Mouse (Mus musculus): ENCODE results near the gene Apoc2. TPM values are rescaled to one million over a fixed set of nuclear protein-coding genes. Genes with fewer than 3 reads are reported as not detected.

The Apoc2 gene
- not detected for total RNA-seq (2021)

DNA sequence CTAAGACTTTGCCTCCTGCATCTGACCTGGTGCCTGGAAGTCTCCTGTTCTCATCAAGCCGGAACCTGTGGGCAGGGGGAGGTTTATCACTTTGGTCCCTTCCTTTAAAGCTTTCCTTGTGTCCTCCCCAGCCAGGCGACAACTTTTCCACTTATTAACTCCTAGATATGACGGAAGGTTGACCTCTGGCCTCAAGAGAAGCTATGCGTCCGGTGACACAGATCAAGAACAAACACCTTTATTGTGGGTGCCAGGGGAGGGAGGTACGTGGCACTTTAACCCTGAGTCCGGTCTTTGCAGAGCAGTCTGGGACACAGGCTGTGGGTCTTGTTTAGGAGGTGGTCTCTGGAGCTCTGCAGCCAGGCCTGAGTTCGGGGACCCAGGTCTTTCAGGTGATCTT is at the start of gene Apoc2:
Gene Apoc2 (minus strand): TSS at position 70 of the 400 bp plus-strand sequence.
- no peak for DNase-seq (ENCODE audit: low spot score in 2 of 2)
- intact Hi-C loops (cut with DNase I) = no loop called here

DNA sequence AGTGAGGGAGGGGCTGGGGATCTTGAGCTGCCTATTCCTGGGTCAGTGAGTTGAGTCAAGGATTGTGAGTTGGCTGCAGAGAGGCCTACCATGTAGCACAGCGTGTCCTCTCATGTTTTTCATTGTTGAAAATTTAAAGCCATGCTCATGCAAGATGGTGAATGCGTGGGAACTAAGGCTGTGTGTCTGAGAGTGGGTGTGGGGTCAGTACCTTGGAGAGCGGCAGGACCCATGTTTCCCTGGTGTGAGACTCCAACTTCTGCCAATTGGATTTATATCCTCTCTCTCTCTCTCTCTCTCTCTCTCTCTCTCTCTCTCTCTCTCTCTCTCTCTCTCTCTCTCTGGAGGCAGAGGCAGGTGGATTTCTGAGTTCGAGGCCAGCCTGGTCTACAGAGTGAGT is 48.8 kb upstream of the Apoc2 start:
- intact Hi-C loops (cut with DNase I) = no loop called here

DNA sequence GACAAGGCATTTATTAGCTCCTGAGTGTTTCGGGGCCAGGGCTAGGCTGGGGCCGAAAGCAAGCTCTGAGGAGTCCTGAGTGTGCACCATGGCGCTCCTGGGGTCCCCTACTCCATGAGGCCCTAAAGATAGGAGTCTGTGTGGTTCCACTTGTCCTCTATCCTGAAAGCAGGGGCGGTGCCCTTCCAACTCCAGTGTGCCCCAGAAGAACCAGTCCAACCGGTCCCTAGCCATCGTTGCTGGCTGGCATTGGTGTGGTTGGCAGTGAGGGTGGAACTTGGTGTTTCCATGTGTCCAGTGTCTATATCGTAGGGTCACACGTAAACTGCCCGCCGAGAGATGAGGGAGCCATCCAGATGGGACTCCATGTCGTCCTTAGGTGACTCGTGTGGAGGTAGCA is 46.4 kb upstream of the Apoc2 start:
- intact Hi-C loops (cut with DNase I) = no loop called here
- DNase-seq (ENCODE audit: low spot score in 2 of 2) = no peak

More for the DNA sequence above, 48.8 kb upstream of the Apoc2 start:
- no peak for DNase-seq (ENCODE audit: low spot score in 2 of 2)

- intact Hi-C loops (cut with DNase I) = no loop called here
- DNase-seq (ENCODE audit: low spot score in 2 of 2) = no peak
Measured at GRCm38 (mm10) chr7:19722754-19723195, 45.0 kb upstream of the Apoc2 start.

DNA sequence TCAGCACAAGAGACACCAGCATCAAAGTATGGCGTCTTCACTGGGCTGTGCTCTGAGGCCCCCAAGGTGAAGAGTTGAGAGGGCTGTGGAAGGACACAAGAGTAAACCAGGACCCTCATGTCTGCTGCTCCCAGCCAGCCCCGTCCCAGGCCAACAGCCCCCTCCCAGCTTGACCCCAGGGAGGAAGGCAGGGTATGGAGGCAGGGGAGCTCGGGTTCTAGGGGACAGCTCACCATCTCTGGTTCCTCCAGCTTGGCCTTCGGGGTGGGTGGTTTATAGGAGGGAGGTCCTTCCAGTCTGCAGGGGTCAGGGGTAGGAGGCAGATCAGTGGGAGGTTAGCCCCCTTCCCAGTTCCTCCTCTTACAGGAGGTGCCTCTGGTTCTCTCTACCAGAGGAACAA is 41.5 kb upstream of the Apoc2 start:
- intact Hi-C loops (cut with DNase I) = loop anchor here (5.0 kb wide), 1 partner anchor 797 kb away; no protein-coding TSS in a partner anchor
- DNase-seq (ENCODE audit: low spot score in 2 of 2) = no peak

GRCm38 (mm10) chr7:19718297-19718952 is 40.7 kb upstream of the Apoc2 start:
- intact Hi-C loops (cut with DNase I) = loop anchor here (5.0 kb wide), 1 partner anchor 796 kb away; no protein-coding TSS in a partner anchor
- DNase-seq (ENCODE audit: low spot score in 2 of 2) = no peak

GRCm38 (mm10) chr7:19717346-19717745 is 39.6 kb upstream of the Apoc2 start:
- no peak for DNase-seq (ENCODE audit: low spot score in 2 of 2)
- intact Hi-C loops (cut with DNase I) = loop anchor here (5.0 kb wide), 1 partner anchor 795 kb away; no protein-coding TSS in a partner anchor

GRCm38 (mm10) chr7:19716822-19717221 is 39.1 kb upstream of the Apoc2 start:
- intact Hi-C loops (cut with DNase I) = loop anchor here (1.0 to 5.0 kb wide), 2 partner anchors 33 to 795 kb away; partner anchors contain the start of gene Nectin2
- no peak for DNase-seq (ENCODE audit: low spot score in 2 of 2)

- intact Hi-C loops (cut with DNase I) = loop anchor here (1.0 to 5.0 kb wide), 2 partner anchors 34 to 794 kb away; partner anchors contain the start of gene Nectin2
Measured at GRCm38 (mm10) chr7:19716055-19716682, 38.4 kb upstream of the Apoc2 start.

GRCm38 (mm10) chr7:19715239-19716054 is 37.7 kb upstream of the Apoc2 start, which contains the start of gene Tomm40:
Gene Tomm40, minus strand, starts transcription at chr7:19715438.
- intact Hi-C loops (cut with DNase I) = loop anchor here (1.0 to 5.0 kb wide), 3 partner anchors 35 to 793 kb away; partner anchors contain the start of genes Clptm1 and Nectin2
- DNase-seq (ENCODE audit: low spot score in 2 of 2) = peak; percentile 99 to 100

More at GRCm38 (mm10) chr7:19716055-19716682, 38.4 kb upstream of the Apoc2 start:
- DNase-seq (ENCODE audit: low spot score in 2 of 2) = no peak

DNA sequence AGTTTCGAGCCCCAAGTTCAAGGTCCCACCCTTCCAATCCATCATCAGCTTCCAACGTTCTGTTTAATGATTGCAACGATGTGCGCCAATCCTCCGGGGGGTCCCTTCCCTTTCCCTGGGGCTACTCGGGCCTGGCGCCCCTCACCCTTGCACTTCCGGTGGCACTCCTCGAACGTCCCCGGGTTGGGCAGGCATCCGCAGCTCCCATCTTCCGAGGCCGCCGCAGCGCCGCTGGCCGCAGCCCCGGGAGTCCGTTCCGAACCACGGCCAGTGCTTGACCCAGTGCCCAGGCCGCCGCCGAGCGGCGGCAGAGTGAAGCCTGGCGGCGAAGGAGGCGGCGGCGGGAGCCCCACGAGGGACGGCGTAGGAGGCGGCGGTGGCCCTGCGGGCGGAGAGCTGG is 37.1 kb upstream of the Apoc2 start:
- DNase-seq (ENCODE audit: low spot score in 2 of 2) = no peak
- intact Hi-C loops (cut with DNase I) = loop anchor here (1.0 to 5.0 kb wide), 2 partner anchors 50 to 793 kb away; partner anchors contain the start of gene Clptm1

DNA sequence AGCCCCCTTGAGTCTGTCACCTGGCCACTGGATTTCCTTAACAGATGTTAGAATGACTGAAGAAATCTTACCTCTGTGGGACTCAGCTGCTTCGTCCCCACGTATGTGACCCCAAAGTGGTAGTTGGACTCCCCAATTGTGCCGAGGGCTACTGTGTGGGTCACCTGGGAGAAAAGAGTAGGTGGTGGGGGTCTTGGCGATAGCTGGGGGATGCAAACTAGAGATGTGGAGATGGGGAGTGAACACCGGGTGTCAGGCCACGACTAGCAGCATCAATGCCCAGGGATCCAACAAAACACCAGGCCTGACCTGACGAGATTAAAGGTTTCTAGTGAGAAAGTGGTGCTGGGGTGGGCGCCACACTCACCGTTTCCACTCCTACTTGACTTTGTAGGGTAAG is 35.9 kb upstream of the Apoc2 start:
- intact Hi-C loops (cut with DNase I) = loop anchor here (2.0 kb wide), 1 partner anchor 45 kb away; no protein-coding TSS in a partner anchor
- no peak for DNase-seq (ENCODE audit: low spot score in 2 of 2)

DNA sequence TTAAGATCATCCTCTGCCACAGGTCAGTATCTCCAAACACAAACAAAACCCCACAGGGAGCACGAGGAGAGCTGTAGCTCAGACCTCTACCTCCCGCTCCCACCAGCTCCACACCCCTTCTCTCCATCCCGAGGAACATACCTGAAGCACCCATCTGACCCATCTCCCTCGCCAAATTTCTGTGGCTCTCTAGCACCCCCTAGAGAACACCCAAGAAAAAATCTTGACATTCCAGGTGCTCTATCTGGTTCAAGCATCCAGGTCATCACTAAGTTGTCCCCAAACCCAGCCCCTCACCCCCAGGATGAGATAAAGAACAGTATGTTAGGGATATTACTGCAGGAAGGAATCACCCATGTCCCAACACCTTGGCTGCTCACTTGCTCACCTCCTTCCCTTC is 35.5 kb upstream of the Apoc2 start:
- DNase-seq (ENCODE audit: low spot score in 2 of 2) = no peak
- intact Hi-C loops (cut with DNase I) = loop anchor here (2.0 kb wide), 1 partner anchor 44 kb away; no protein-coding TSS in a partner anchor

- intact Hi-C loops (cut with DNase I) = loop anchor here (2.0 kb wide), 1 partner anchor 44 kb away; no protein-coding TSS in a partner anchor
Measured at GRCm38 (mm10) chr7:19712414-19712813, 34.7 kb upstream of the Apoc2 start.

DNA sequence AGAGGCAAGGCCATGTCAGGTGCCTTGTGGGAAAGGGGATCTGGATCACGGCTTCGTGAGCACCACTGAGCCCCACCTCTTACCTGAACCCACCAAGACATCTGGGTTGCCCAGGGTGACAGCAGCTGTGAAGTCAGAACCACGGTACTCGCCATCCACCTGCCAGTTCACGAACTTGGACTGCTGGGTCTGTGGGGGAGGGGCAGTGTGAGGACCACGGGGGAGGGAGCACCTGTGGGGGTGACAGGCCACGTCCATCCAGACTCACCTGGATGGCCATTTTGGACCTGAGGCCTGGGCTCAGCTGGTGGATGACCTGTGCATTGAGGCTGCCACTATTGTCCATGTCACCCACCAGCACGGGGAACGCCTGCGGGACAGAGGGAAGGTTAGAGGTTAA is 32.9 kb upstream of the Apoc2 start:
- no peak for DNase-seq (ENCODE audit: low spot score in 2 of 2)
- intact Hi-C loops (cut with DNase I) = no loop called here

More at GRCm38 (mm10) chr7:19712414-19712813, 34.7 kb upstream of the Apoc2 start:
- peak in 1 of 2 experiments; percentile 55 for DNase-seq (ENCODE audit: low spot score in 2 of 2)

GRCm38 (mm10) chr7:19705271-19705670 is 27.5 kb upstream of the Apoc2 start:
- intact Hi-C loops (cut with DNase I) = no loop called here
- DNase-seq (ENCODE audit: low spot score in 2 of 2) = no peak

- intact Hi-C loops (cut with DNase I) = loop anchor here (5.0 kb wide), 1 partner anchor 297 kb away; no protein-coding TSS in a partner anchor
- DNase-seq (ENCODE audit: low spot score in 2 of 2) = no peak
Measured at GRCm38 (mm10) chr7:19704475-19704874, 26.7 kb upstream of the Apoc2 start.

- intact Hi-C loops (cut with DNase I) = loop anchor here (5.0 kb wide), 1 partner anchor 296 kb away; no protein-coding TSS in a partner anchor
- no peak for DNase-seq (ENCODE audit: low spot score in 2 of 2)
Measured at GRCm38 (mm10) chr7:19702859-19703555, 25.3 kb upstream of the Apoc2 start.

Measured in left cerebral cortex, postnatal 25 days (tissue).